Mouse (Mus musculus) c-Kit-negative CD71-positive TER-119-positive erythroid progenitor cells, embryonic 14.5 days (primary cell): ENCODE data around the gene Gm266.

Experiments used
- DNase-seq: peaks from one replicate; pipeline ENCODE4 v3.0.0-alpha.2; 2013; ENCODE audit warnings: low read depth, low spot score

Gm266 gene

DNA sequence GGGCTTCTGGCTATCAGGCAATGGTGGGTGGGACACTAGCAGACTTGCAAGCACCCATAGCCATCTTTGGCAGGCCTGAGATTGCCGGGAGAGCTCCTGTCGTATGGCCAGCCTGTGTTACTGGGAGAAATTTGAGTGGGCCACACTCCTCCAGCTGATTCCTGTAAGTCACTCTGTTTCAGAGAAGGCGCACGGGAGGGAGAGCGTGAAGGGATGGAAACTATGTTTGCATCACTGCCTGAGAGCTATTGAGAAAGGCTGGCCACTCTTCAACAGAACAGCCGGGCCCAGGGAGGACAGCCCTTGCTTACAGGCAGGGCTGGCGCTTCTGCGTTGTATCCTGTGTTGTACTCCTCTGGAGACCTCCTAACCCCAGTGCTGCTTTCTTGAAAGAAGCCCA lies 49.0 kb downstream of the Gm266 start:
- no peak for DNase-seq

DNA sequence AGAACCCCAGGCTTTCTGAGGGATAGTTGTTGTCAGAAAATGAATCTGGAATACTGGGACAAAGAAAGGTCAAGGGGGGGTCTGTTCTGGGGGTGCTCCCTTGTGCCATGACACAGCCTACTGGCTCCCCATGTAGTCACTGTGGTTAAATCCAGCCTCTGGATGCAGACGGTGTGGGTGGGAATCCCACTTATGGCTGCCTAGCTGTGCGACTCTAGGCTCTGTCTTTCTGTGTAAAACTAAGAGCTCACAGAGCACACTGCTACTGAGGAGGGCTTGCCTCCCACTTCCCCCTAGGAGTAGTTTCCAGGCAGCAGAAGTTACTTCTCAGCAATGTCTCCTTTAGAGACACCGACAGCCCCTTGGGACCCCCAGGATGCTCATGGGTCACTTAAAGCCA lies 49.5 kb downstream of the Gm266 start:
- no peak for DNase-seq

DNA sequence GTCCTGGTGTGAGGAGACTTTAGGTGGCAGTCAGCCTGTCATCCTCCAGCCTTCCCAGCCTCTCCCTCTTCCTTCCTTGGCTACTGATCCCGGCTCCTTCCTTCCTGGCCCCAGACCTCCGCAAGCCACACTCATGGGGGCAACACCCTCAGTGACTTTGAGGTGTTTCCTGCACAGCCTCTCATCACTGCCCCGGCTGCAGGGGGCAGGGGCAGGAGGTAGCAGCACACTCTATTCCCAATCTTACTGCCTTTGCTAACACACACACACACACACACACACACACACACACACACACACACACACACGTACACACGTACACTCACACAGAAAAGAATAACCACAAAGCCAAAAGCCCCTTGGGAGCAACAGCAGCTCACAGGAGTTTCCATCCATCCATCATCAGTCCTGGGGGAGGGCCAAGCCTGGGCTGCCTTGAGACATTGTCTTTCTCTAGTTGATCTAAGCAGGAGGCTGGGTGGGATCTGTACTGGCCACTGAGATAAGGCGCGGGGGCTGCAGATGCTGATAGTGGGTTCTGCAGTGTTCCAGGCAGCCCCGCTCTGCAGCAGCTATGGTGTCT lies 50.8 kb downstream of the Gm266 start:
- DNase-seq = no peak
